Mouse (Mus musculus) C2C12 (cell line): Measurements from ENCODE around the gene Snx33.

Source experiments
- CEBPB ChIP-seq: IDR thresholded peaks from one replicate; pipeline ENCODE4 v1.6.1; 2011; ENCODE audit warnings: low read depth, mild to moderate bottlenecking, control low read depth, moderate library complexity
- CTCF ChIP-seq: IDR thresholded peaks from one replicate; pipeline ENCODE4 v1.5.1; 2011; ENCODE audit not compliant: control insufficient read depth, insufficient read depth, insufficient read length
- MAX ChIP-seq: IDR thresholded peaks from one replicate; pipeline ENCODE4 v1.6.1; 2011; ENCODE audit warnings: mild to moderate bottlenecking, control low read depth
- MYOD1 ChIP-seq: IDR thresholded peaks from one replicate; pipeline ENCODE4 v1.6.1; 2011; ENCODE audit warnings: low read depth; ENCODE audit not compliant: control insufficient read depth, insufficient read length
- MYOG ChIP-seq: IDR thresholded peaks from one replicate; pipeline ENCODE4 v1.6.1; 2011; ENCODE audit not compliant: control insufficient read depth, insufficient read length; ENCODE audit errors: extremely low read depth
- USF1 ChIP-seq: IDR thresholded peaks from one replicate; pipeline ENCODE4 v1.6.1; 2011; ENCODE audit warnings: low read depth, mild to moderate bottlenecking, control low read depth, moderate library complexity

- TF ChIP-seq MYOD1: no peak
- TF ChIP-seq MAX: no peak
- no peak for TF ChIP-seq CTCF
- TF ChIP-seq USF1: no peak
- TF ChIP-seq CEBPB: peak; percentile 59
- TF ChIP-seq MYOG: no peak
Observed at GRCm38 (mm10) chr9:56923841-56924650, 4.1 kb downstream of the Snx33 start.
